Mouse (Mus musculus): ENCODE data around the gene Acyp1. TPM values are rescaled to one million over a fixed set of nuclear protein-coding genes. Genes with fewer than 3 reads are reported as not detected.

Acyp1 gene
- polyA plus RNA-seq, 1 experiment from 2014 or later = 68.0 TPM

DNA sequence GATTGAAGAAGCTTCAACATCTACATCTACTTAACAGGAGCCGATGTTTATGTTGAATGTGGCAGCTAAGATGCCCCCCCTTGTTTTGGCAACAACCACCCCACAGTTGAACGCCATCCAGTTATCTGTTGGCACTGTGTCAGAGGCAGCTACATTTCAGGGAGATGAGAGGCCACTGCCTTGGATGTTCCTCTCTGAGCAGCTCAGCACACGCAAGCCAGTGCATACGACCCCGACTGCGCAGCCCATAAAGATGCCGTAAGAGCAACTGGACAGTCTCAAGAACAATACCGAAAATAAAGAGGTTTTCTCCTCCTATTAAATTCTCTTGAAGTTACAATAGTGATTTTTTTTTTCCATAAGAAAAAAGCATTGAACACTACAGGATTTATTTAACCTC, 23.7 kb downstream of the Acyp1 start:
- H3K4me2 ChIP-seq = no peak overlapping the region
- H3K4me3 ChIP-seq (ENCODE audit: low read depth, low read length) = no peak overlapping the region
- no peaks in the 10 kb centered on the region for H3K9me3 ChIP-seq (ENCODE audit: control insufficient read depth, low read length)
- no peaks in the 10 kb centered on the region for H3K27me3 ChIP-seq (ENCODE audit: control insufficient read depth, insufficient read depth, low read length)
- no peak for DNase-seq (ENCODE audit: low spot score, missing footprints)
- ATAC-seq (ENCODE audit: low FRiP score) = no peak
- no peaks in the 10 kb centered on the region for H3K4me1 ChIP-seq (ENCODE audit: control insufficient read depth, insufficient read depth, low read length)
- H3K27ac ChIP-seq (ENCODE audit: low read depth, low read length) = no peak overlapping the region
- WGBS = 91% methylated on average over 8 of the region's 8 CpGs
- H3K9ac ChIP-seq (ENCODE audit: low read length) = no peak overlapping the region
- H3K36me3 ChIP-seq (ENCODE audit: control insufficient read depth, insufficient read depth, low read length) = no peaks in the 10 kb centered on the region

DNA sequence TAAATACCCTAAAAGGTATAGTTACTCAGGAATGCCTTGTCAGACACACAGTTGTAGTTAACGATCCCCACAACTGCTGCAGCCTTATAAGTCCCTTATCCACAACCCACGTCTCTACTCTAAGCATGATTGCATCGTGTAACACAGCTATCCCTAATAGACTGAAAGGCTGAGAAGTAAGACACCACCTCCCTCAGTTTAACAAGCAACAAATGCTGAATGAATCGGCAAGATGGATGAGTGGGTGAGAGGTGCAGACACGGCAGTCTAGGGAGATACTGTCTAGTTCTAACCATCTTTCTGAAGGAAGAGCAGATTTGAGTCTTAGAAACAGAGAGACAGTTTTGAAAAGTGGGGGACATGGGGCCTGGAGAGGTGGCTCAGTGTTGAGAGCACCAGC, 25.0 kb downstream of the Acyp1 start:
- Histone ChIP-seq H3K9ac (ENCODE audit: low read length) (no peak overlapping the region), H3K4me3 (ENCODE audit: low read depth, low read length) (no peak overlapping the region)
- DNase-seq (ENCODE audit: low spot score, missing footprints) = no peak

DNA sequence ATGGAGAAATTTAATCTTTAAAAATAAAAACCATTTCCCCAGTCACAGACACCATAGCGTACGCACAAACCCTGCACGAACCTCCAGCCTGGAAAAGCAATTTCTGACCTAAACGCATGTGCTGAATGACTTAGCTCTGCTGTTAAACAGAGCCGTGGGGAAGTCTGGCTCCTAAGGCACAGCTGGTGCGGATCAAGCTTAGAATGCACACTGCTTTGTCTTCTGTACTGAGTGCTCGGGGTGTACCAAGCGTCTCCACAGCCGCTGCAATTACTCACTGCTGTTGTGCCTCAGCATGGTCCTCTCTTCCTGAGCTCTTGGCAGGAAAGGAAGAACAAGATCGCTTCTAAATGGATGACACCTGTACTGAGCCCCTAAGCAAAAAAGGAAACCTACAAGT, 25.7 kb downstream of the Acyp1 start:
- 65% methylated on average over 10 of the region's 10 CpGs for WGBS

More for the DNA sequence above, 25.0 kb downstream of the Acyp1 start:
- Histone ChIP-seq H3K4me2 (no peak overlapping the region), H3K9me3 (ENCODE audit: control insufficient read depth, low read length) (no peaks in the 10 kb centered on the region), H3K27ac (ENCODE audit: low read depth, low read length) (no peak overlapping the region), H3K4me1 (ENCODE audit: control insufficient read depth, insufficient read depth, low read length) (no peaks in the 10 kb centered on the region), H3K27me3 (ENCODE audit: control insufficient read depth, insufficient read depth, low read length) (no peaks in the 10 kb centered on the region), H3K36me3 (ENCODE audit: control insufficient read depth, insufficient read depth, low read length) (no peaks in the 10 kb centered on the region)
- WGBS = 87% methylated on average over 5 of the region's 5 CpGs
- ATAC-seq (ENCODE audit: low FRiP score) = no peak

DNA sequence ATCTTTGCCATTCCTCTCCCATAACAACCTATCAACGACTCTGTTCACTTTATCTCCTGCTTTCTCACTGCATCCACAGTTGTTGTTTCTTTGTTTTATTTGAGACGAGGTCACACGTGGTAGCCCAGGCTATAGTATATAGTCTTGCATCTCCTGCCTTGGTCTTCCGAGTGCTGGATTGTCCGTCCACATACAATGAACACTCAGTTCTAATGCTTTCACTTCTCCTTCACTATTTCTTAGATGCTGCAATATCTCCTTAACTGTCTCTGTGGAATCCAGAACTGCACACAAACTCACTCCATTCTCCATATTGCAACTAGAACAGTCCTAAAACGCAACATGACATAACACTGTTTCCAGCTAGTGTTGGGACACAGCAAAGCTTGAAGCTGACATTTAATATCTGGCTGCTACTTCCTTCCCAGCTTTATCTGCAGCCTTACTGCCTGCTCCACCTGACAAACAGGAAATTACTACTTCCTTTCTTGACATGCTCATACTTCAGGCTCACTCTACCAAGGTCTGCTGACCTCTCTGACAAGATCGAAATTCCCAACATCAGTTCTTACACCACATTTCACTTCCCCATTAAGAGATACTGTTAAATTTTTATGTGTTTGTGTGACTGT, 31.1 kb downstream of the Acyp1 start:
- ATAC-seq (ENCODE audit: low FRiP score) (no peak), DNase-seq (ENCODE audit: low spot score, missing footprints) (no peak)
- Histone ChIP-seq H3K27me3 (ENCODE audit: control insufficient read depth, insufficient read depth, low read length) (no peaks in the 10 kb centered on the region), H3K36me3 (ENCODE audit: control insufficient read depth, insufficient read depth, low read length) (no peaks in the 10 kb centered on the region; the same call in 1 of the 2 replicates), H3K4me3 (ENCODE audit: low read depth, low read length) (no peak overlapping the region), H3K9ac (ENCODE audit: low read length) (no peak overlapping the region), H3K4me2 (no peak overlapping the region), H3K9me3 (ENCODE audit: control insufficient read depth, low read length) (no peaks in the 10 kb centered on the region), H3K27ac (ENCODE audit: low read depth, low read length) (no peak overlapping the region), H3K4me1 (ENCODE audit: control insufficient read depth, insufficient read depth, low read length) (no peaks in the 10 kb centered on the region)
- WGBS = 88% methylated on average over 7 of the region's 7 CpGs

More for the DNA sequence above, 25.7 kb downstream of the Acyp1 start:
- H3K27me3 ChIP-seq (ENCODE audit: control insufficient read depth, insufficient read depth, low read length) = no peaks in the 10 kb centered on the region
- no peaks in the 10 kb centered on the region for H3K36me3 ChIP-seq (ENCODE audit: control insufficient read depth, insufficient read depth, low read length)
- H3K9me3 ChIP-seq (ENCODE audit: control insufficient read depth, low read length) = no peaks in the 10 kb centered on the region
- H3K9ac ChIP-seq (ENCODE audit: low read length) = no peak overlapping the region
- no peak overlapping the region for H3K27ac ChIP-seq (ENCODE audit: low read depth, low read length)
- DNase-seq (ENCODE audit: low spot score, missing footprints) (no peak), ATAC-seq (ENCODE audit: low FRiP score) (no peak)
- no peak overlapping the region for H3K4me2 ChIP-seq
- H3K4me1 ChIP-seq (ENCODE audit: control insufficient read depth, insufficient read depth, low read length) = no peaks in the 10 kb centered on the region
- H3K4me3 ChIP-seq (ENCODE audit: low read depth, low read length) = no peak overlapping the region

DNA sequence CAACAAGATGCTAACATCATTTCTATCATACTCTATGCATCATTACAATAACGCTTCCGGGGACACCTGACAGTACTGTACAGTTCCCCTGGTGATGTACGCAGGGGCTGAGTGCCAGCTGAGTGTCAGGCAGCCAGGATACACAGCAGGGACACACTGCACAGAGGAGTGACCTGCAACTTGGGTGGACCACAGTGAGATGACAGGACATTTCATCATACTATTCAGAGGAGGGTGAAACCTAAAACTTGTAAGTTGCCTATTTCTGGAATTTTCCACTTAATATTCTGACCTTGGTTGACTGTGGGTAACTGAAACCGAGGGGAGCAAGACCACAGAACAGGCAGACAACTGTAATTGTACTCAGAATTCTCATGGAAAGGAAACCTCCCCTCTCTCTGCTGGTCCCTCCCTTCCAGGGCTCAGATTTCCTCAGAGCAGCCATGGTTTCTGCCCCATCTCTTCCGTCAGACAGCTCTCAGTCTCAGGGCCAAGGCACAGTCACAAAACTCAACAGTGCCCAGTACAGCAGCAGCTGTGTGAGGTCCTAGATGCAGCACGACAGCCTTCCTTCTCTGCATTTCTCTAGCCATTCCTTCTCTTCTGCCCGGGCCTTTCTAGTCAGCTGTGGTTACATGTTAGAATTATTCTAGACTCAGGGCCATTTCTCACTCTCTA, 32.0 kb downstream of the Acyp1 start:
- H3K9me3 ChIP-seq (ENCODE audit: control insufficient read depth, low read length) = no peaks in the 10 kb centered on the region
- no peaks in the 10 kb centered on the region for H3K4me1 ChIP-seq (ENCODE audit: control insufficient read depth, insufficient read depth, low read length)
- WGBS = 76% methylated on average over 7 of the region's 7 CpGs
- ATAC-seq (ENCODE audit: low FRiP score) = no peak
- no peak for DNase-seq (ENCODE audit: low spot score, missing footprints)
- H3K9ac ChIP-seq (ENCODE audit: low read length) = no peak overlapping the region
- no peak overlapping the region for H3K4me3 ChIP-seq (ENCODE audit: low read depth, low read length)
- no peak overlapping the region for H3K27ac ChIP-seq (ENCODE audit: low read depth, low read length)
- no peaks in the 10 kb centered on the region; the same call in 1 of the 2 replicates for H3K36me3 ChIP-seq (ENCODE audit: control insufficient read depth, insufficient read depth, low read length)
- H3K27me3 ChIP-seq (ENCODE audit: control insufficient read depth, insufficient read depth, low read length) = no peaks in the 10 kb centered on the region
- no peak overlapping the region for H3K4me2 ChIP-seq

DNA sequence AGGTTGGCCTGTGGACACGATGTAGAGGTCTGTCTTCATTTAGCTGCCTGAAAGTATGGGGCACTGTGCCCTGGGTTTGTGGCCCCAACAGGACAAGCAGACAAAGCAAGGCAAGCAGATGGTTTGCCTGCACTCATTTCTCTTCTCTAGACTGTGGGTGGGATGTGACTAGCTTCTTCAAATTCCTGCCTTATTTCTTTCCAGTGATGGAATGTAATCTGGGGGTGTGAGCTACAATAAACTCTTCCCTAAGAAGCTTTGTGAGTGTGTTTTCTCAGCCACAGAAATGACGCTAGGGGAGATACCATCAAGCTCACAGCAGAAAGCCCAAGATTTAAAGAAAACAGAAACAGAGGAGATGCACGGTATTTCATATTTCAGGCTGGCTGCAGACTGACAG, 36.2 kb downstream of the Acyp1 start:
- no peaks in the 10 kb centered on the region for H3K4me1 ChIP-seq (ENCODE audit: control insufficient read depth, insufficient read depth, low read length)
- no peak for ATAC-seq (ENCODE audit: low FRiP score)
- H3K4me2 ChIP-seq = no peak overlapping the region
- DNase-seq (ENCODE audit: low spot score, missing footprints) = no peak
- no peak overlapping the region for H3K4me3 ChIP-seq (ENCODE audit: low read depth, low read length)
- 93% methylated on average over 3 of the region's 3 CpGs for WGBS
- no peak overlapping the region for H3K9ac ChIP-seq (ENCODE audit: low read length)
- no peak overlapping the region for H3K27ac ChIP-seq (ENCODE audit: low read depth, low read length)
- H3K27me3 ChIP-seq (ENCODE audit: control insufficient read depth, insufficient read depth, low read length) = no peaks in the 10 kb centered on the region
- no peaks in the 10 kb centered on the region; the same call in 1 of the 2 replicates for H3K36me3 ChIP-seq (ENCODE audit: control insufficient read depth, insufficient read depth, low read length)
- no peaks in the 10 kb centered on the region for H3K9me3 ChIP-seq (ENCODE audit: control insufficient read depth, low read length)

DNA sequence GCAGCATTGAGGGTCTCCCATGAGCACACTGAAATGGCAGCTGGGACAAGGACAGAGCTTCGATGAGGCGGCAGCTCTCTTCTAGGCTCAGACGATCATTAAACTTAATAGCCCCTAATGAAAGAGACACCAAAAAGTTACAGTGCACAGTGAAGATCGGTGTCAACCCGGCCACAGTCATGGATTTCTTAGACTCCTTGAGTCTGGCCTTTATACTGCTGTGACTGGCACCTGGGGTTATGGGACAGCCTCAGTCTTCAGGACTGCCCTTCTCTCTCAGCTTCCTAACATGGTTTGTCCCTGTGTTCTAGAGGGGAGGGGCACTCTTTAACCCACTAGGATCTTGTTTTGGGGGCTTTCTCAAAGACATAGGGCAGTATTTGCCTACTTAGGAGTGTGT, 50.7 kb downstream of the Acyp1 start:
- no peak overlapping the region for H3K27ac ChIP-seq (ENCODE audit: low read depth, low read length)
- no peaks in the 10 kb centered on the region for H3K36me3 ChIP-seq (ENCODE audit: control insufficient read depth, insufficient read depth, low read length)
- 94% methylated on average over 5 of the region's 5 CpGs for WGBS
- H3K4me1 ChIP-seq (ENCODE audit: control insufficient read depth, insufficient read depth, low read length) = no peaks in the 10 kb centered on the region
- H3K9ac ChIP-seq (ENCODE audit: low read length) = no peak overlapping the region
- ATAC-seq (ENCODE audit: low FRiP score) (no peak), DNase-seq (ENCODE audit: low spot score, missing footprints) (no peak)
- no peaks in the 10 kb centered on the region for H3K9me3 ChIP-seq (ENCODE audit: control insufficient read depth, low read length)
- no peaks in the 10 kb centered on the region for H3K27me3 ChIP-seq (ENCODE audit: control insufficient read depth, insufficient read depth, low read length)
- H3K4me3 ChIP-seq (ENCODE audit: low read depth, low read length) = no peak overlapping the region
- H3K4me2 ChIP-seq = no peak overlapping the region

DNA sequence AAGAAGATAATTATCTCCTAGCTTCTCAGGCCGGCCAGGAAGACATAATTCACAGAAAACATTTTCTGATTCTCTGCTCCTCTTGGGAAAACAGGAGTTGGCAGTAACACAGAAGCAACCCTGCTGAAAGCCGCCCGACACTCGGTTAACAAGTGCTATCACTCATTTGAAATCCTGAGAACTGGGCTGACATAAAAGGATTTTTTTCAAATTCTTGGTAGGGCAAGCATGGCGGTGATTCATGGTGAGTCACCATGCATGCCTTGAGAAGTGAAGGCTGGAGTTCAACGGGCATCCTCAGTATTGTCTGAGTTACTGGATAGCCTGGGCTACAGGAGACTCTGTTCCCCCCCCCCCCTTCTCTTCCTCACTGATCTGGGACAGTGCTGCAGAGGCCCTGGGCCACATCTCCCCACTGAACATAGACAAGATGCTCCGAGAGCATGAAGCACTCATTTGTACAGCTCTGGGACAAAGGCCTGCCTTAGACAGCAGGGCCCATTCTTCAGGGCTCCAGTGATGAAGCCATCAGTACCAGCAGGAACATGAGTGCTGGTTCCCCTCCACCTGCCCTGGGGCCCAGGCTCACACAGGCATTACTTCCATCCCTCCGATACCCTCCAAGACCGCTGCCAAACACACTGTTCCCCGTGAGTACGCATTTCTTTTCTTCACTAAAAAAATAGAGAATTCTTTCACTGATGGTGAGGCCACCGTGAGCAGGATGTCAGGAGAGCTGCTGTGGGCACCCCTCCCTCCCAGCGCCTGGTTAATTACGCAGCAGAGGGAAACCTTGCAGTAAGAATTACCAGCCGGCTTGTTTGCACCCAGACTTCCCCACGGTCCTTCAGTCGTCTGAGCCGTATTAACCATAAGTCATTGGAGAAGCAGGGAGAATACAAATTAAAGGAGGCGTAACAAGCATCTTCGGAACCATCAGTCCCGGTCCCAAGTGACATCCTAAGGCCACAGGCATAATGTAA, 54.6 kb downstream of the Acyp1 start:
- Histone ChIP-seq H3K9me3 (ENCODE audit: control insufficient read depth, low read length) (no peaks in the 10 kb centered on the region), H3K4me1 (ENCODE audit: control insufficient read depth, insufficient read depth, low read length) (no peaks in the 10 kb centered on the region), H3K4me2 (no peak overlapping the region), H3K9ac (ENCODE audit: low read length) (no peak overlapping the region), H3K27me3 (ENCODE audit: control insufficient read depth, insufficient read depth, low read length) (no peaks in the 10 kb centered on the region), H3K4me3 (ENCODE audit: low read depth, low read length) (no peak overlapping the region), H3K36me3 (ENCODE audit: control insufficient read depth, insufficient read depth, low read length) (no peaks in the 10 kb centered on the region), H3K27ac (ENCODE audit: low read depth, low read length) (no peak overlapping the region)
- DNase-seq (ENCODE audit: low spot score, missing footprints) = no peak
- no peak for ATAC-seq (ENCODE audit: low FRiP score)
- WGBS = 81% methylated on average over 21 of the region's 21 CpGs

Data from midbrain, embryonic 11.5 days (tissue).